Mouse (Mus musculus) bone marrow, adult 2 months (tissue): ENCODE measurements around the gene Opalin.

Experiments used
- CTCF ChIP-seq: fragments of 200-500 bp; IDR thresholded peaks from 2 replicates; pipeline ENCODE4 v1.5.1; 2011; ENCODE audit warnings: low read length, control low read depth; ENCODE audit not compliant: control insufficient read depth, insufficient read depth
- POLR2A ChIP-seq: fragments of 200-500 bp; IDR thresholded peaks from 2 replicates; pipeline ENCODE4 v1.6.1; 2011; ENCODE audit warnings: low read depth, mild to moderate bottlenecking, control low read depth, low read length, borderline replicate concordance; ENCODE audit not compliant: control insufficient read depth

- TF ChIP-seq CTCF, result no peak
- TF ChIP-seq POLR2A, result no peak
Observed at GRCm38 (mm10) chr19:41052247-41052646, 24.7 kb downstream of the Opalin start.
